Mouse (Mus musculus) lung, postnatal 0 days (tissue): Measurements from ENCODE around the gene Tenm3.

Experiments used
- CTCF ChIP-seq: IDR thresholded peaks from 2 replicates; pipeline ENCODE4 v1.5.1; 2016; ENCODE audit warnings: antibody characterized with exemption, mild to moderate bottlenecking
- EP300 ChIP-seq: IDR thresholded peaks from 2 replicates; pipeline ENCODE4 v1.6.1; 2016; ENCODE audit warnings: antibody characterized with exemption, mild to moderate bottlenecking, control low read depth

DNA sequence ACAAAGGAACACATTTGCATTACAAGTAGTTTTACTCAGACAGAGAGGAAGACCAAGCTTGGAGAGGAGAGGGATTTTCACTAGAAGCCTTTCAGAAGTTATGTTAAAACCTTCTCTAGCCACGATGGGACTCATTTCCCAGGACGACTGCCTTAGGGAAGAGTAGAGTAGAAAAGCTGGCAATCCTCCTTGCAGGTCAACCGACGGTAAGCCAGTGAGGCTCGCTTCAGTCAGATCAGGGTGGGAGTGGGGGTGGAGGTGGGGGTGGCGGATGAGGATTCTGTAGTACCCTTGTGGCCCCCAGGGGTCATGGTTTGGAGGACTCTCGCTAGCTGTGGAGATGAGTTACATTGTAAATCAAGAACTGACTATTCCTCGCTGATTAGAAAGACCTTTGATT is 264.6 kb downstream of the Tenm3 start:
- no peak for TF ChIP-seq CTCF
- no peak for TF ChIP-seq EP300
